Mouse (Mus musculus) cortical plate, adult 2 months (tissue): Measurements from ENCODE around the gene H2-Ke6.

Source experiments
- CTCF ChIP-seq: fragments of 200-500 bp; IDR thresholded peaks from 2 replicates; pipeline ENCODE4 v1.5.1; 2011; ENCODE audit warnings: mild to moderate bottlenecking, control low read depth, low read length; ENCODE audit not compliant: insufficient read depth; ENCODE audit errors: extremely low read depth
- POLR2A ChIP-seq: fragments of 200-500 bp; IDR thresholded peaks from 2 replicates; pipeline ENCODE4 v1.6.1; 2011; ENCODE audit warnings: mild to moderate bottlenecking, low read length, control low read depth; ENCODE audit not compliant: insufficient read depth; ENCODE audit errors: extremely low read depth

- TF ChIP-seq CTCF (no peak), POLR2A (no peak)
These were observed 32.9 kb downstream of the H2-Ke6 start for GRCm38 (mm10) chr17:33994959-33995358.
